Mouse (Mus musculus) cerebellum, adult 18-20 months (tissue): ENCODE data around the gene Psmd11.
"Not testable (repeated sequence)": the region's sequence is repeated elsewhere in the genome, so short reads cannot be mapped to it uniquely, and the experiment has no call there.

Experiments used
- DNase-seq, 2 experiments: peaks; one replicate each; pipeline ENCODE4 v3.0.0; 2021

Gene Psmd11

GRCm38 (mm10) chr11:80428381-80429008 lies at the start of gene Psmd11:
Gene Psmd11, plus strand, starts transcription at chr11:80428615.
- DNase-seq: peak; percentile 96 to 99

GRCm38 (mm10) chr11:80379184-80379583 lies 49.2 kb upstream of the Psmd11 start:
- DNase-seq: not testable (repeated sequence)

GRCm38 (mm10) chr11:80382626-80383018 lies 45.8 kb upstream of the Psmd11 start:
- DNase-seq: peak; percentile 19 to 50

- peak; percentile 99 for DNase-seq
Measured at GRCm38 (mm10) chr11:80383019-80383625, 45.3 kb upstream of the Psmd11 start, which contains the start of gene Zfp207. Gene Zfp207, plus strand, starts transcription at chr11:80383279.

DNA sequence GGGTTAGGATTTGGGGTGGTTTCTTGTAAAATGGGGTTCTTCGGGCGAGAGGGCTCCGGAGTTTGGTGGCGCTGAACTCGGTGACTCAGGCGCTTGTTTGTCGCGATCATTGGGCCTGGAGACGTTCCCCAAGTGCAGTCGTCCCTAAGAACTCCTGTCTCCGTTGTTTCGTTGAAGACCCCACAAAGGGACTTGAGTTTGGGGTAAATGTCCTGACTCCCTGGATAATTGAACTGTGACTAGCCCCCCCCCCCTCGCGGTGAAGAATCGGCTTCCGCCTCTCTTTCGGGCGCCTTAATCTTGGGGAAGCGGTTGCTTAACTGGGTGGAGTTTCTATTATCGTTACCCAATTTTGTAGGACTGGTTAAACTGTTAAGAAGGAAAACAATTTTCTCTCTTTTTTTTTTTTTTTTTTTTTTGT lies 44.8 kb upstream of the Psmd11 start:
- DNase-seq: no peak

GRCm38 (mm10) chr11:80384461-80384860 lies 44.0 kb upstream of the Psmd11 start:
- DNase-seq: no peak

- peak in 1 of 2 experiments; percentile 11 for DNase-seq
Measured at GRCm38 (mm10) chr11:80385055-80385454, 43.4 kb upstream of the Psmd11 start.

GRCm38 (mm10) chr11:80386790-80387189 lies 41.6 kb upstream of the Psmd11 start:
- no peak for DNase-seq

DNA sequence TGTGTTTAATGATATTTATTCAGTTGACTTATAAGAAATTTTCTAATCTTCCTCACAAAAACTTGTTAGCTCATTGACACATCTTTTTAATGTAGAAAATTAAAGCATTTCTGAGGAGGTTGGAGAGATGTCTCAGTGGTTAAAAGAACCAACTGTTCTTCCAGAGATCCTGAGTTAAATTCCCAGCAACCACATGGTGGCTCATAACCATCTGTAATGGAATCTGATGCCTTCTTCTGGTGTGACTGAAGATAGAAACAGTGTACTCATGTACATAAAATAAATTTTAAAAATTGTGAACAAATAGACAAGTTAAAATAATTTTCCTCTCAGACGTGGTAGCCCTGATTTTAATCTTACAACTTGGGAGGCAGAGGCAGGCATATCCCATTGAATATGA lies 38.5 kb upstream of the Psmd11 start:
- no peak for DNase-seq

- DNase-seq: peak in 1 of 2 experiments; percentile 26
Measured at GRCm38 (mm10) chr11:80391407-80392120, 36.9 kb upstream of the Psmd11 start.

DNA sequence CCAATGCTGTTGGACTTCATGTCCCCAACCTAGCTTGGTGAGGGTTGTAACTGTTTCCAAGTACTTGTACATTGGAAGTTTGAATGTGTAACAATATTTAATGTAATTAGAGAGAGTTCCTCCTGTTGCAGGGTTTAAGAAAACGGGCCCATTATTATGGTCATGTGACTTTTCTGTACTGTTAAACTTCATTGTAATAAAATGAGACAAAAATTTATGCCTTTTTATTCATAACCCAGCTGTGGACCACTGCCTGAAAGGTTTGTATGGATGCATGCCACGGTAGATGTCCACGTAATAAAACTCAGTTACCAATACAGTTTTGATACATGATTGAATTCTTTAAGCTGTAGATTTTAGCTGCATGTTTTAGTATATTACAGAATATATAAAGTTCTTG lies 32.5 kb upstream of the Psmd11 start:
- DNase-seq: no peak

- no peak for DNase-seq
Measured at GRCm38 (mm10) chr11:80396617-80397016, 31.8 kb upstream of the Psmd11 start.

DNA sequence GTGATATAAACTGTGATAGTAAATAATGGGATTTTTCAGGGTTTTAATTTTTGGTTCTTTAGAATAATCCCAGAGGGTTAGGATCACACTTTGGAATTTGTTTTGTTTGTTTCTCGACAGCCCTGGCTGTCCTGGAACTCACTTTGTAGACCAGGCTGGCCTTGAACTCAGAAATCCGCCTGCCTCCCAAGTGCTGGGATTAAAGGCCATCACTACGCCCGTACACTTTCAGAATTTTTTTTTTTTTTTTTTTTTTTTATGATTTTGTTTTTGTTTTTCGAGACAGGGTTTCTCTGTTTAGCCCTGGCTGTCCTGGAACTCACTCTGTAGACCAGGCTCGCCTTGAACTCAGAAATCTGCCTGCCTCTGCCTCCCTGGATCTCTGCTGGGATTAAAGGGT lies 20.5 kb upstream of the Psmd11 start:
- DNase-seq: not testable (repeated sequence)

GRCm38 (mm10) chr11:80410377-80410776 lies 18.0 kb upstream of the Psmd11 start:
- DNase-seq: no peak

DNA sequence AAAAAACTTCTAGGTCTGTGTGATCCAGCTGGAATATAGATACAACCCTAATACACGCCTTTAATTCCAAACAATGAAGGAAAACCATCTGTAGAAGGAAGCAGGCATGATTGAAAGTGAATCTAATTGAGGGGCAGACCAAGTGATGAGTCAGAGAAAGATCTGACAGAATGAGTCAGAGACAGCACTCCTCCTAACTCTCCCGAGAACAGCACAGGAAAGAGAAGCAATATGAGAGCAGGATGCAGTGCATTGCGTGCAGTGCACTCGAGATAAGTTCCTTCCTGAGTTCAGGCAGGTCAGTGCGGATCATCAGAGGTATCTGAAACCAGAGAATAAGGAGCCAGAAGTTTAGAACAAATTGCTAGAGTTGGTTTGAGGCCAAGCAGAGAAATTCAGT lies 11.3 kb upstream of the Psmd11 start:
- DNase-seq: no peak

DNA sequence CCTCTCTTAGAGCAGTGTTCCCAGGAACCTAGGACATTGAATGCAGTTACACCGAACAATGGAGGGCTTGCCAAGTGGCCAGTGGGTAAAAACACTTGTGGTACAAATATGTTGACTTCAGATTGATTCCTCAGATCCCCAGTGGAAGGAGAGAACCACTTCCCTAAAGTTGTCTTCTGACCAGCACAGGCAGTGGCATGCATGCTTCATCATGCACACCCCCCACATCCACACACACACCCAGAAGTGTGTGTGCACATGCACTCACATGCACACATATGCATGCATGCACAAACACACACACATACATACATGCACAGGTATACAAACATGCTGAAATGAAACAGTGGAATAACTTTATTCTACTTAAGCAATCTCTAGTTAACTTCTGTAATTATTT lies 8.7 kb upstream of the Psmd11 start:
- no peak for DNase-seq

GRCm38 (mm10) chr11:80420202-80420984 lies 8.0 kb upstream of the Psmd11 start:
- DNase-seq: no peak

GRCm38 (mm10) chr11:80421421-80422047 lies 6.9 kb upstream of the Psmd11 start:
- no peak for DNase-seq

DNA sequence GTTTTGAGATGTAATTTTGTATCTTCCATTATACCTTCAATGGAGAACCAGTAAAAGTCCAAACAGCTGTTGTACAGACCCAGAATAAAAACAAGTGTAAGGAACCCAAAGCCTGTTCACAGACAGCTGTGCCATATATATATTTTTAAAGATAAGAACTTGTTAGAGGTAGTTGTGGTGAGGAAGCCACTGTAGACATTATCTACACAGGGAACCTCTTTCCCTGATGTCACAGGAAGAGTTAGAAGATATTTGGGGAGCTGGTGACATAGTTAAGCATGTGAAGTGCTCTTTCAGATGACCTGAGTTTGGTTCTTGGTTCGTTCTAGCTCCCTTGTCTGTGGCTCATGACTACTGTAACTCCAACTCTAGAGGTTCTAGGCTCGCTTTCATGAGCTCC lies 3.7 kb upstream of the Psmd11 start:
- no peak for DNase-seq

- no peak for DNase-seq
Measured at GRCm38 (mm10) chr11:80425247-80425778, 3.1 kb upstream of the Psmd11 start.

- DNase-seq: not testable (repeated sequence)
Measured at GRCm38 (mm10) chr11:80426029-80426813, 2.2 kb upstream of the Psmd11 start.
